Mouse (Mus musculus) heart, postnatal 0 days (tissue): ENCODE results near the gene St6galnac5. TPM values are rescaled to one million over a fixed set of nuclear protein-coding genes. Genes with fewer than 3 reads are reported as not detected.

ENCODE experiments used
- ATAC-seq: fragments of 200-750 bp; cut with Nextera tagmentation; 2 replicates; pipeline ENCODE4 v1.8.0; 2017; ENCODE audit warnings: low read depth, moderate number of reproducible peaks, moderate library complexity; ENCODE audit not compliant: insufficient read depth
- DNase-seq: peaks from one replicate; pipeline ENCODE4 v3.0.0-alpha.2; 2016; ENCODE audit warnings: low spot score
- H3K27ac ChIP-seq: fragments of 300-500 bp; sonication (generic); 2 replicates; pipeline ENCODE4 v1.5.1; 2014; ENCODE audit warnings: low read depth, mild to moderate bottlenecking
- H3K27me3 ChIP-seq: fragments of 300-500 bp; sonication (generic); 2 replicates; pipeline ENCODE4 v1.6.1; 2014; ENCODE audit warnings: low read length, mixed read lengths; ENCODE audit not compliant: control insufficient read depth, insufficient read depth
- H3K36me3 ChIP-seq: fragments of 300-500 bp; sonication (generic); replicated peaks from 2 replicates; pipeline ENCODE4 v1.6.1; 2014; ENCODE audit warnings: low read length, mixed read lengths; ENCODE audit not compliant: control insufficient read depth, insufficient read depth
- H3K4me1 ChIP-seq: fragments of 300-500 bp; sonication (generic); 2 replicates; pipeline ENCODE4 v1.6.1; 2014; ENCODE audit warnings: antibody characterized with exemption; ENCODE audit not compliant: control insufficient read depth, insufficient read depth
- H3K4me2 ChIP-seq: fragments of 300-500 bp; sonication (generic); 2 replicates; pipeline ENCODE4 v1.6.1; 2014; ENCODE audit warnings: low read depth, mild to moderate bottlenecking, low read length, moderate library complexity
- H3K4me3 ChIP-seq: fragments of 300-500 bp; sonication (generic); 2 replicates; pipeline ENCODE4 v1.5.1; 2014; ENCODE audit warnings: low read depth, low read length
- H3K9ac ChIP-seq: fragments of 300-500 bp; sonication (generic); replicated peaks from 2 replicates; pipeline ENCODE4 v1.6.1; 2014; ENCODE audit warnings: low read depth, low read length, mixed read lengths
- H3K9me3 ChIP-seq: fragments of 300-500 bp; sonication (generic); replicated peaks from 2 replicates; pipeline ENCODE4 v1.6.1; 2016; ENCODE audit warnings: low read length; ENCODE audit not compliant: control insufficient read depth
- CTCF ChIP-seq: IDR thresholded peaks from 2 replicates; pipeline ENCODE4 v1.5.1; 2016; ENCODE audit warnings: antibody characterized with exemption, control low read depth, low read depth
- EP300 ChIP-seq: IDR thresholded peaks from 2 replicates; pipeline ENCODE4 v1.6.1; 2016; ENCODE audit warnings: antibody characterized with exemption, low read depth
- WGBS: fragments of 180-500 bp; shearing (Covaris S2); extraction: QIAGEN DNeasy Blood & Tissue Kit; methylation state at CpG from one replicate; pipeline ENCODE4 v1.1.7; 2014; 5-methylcytosine and 5-hydroxymethylcytosine counted together
- polyA plus RNA-seq: library from polyadenylated mRNA; unstranded; fragments of >200 nt; fragmentation: Nextera tagmentation; extraction: Ambion mirVana; gene quantifications from 2 replicates; pipeline ENCODE4 v1.2.1, GENCODE M21; 2015
- total RNA-seq: library from RNA; depleted of rRNA; stranded (reverse); fragments of >200 nt; gene quantifications from 2 replicates; pipeline ENCODE4 v1.2.3, GENCODE M21; 2014; ENCODE audit warnings: low replicate concordance

The St6galnac5 gene
- total and polyA plus RNA-seq, 2 experiments from 2014 or later, result 0.03 TPM; not detected in 1

- Histone ChIP-seq H3K27me3 (no peaks in the 10 kb centered on the region), H3K4me2 (no peak overlapping the region), H3K36me3 (no peaks in the 10 kb centered on the region), H3K27ac (no peak overlapping the region), H3K9ac (no peak overlapping the region), H3K4me1 (no peaks in the 10 kb centered on the region), H3K9me3 (no peaks in the 10 kb centered on the region), H3K4me3 (no peak overlapping the region)
- DNase-seq (no peak), ATAC-seq (no peak)
- TF ChIP-seq CTCF (no peak), EP300 (no peak)
- WGBS, result 87% methylated on average over 4 of the region's 4 CpGs
These were observed 202.2 kb downstream of the St6galnac5 start for GRCm38 (mm10) chr3:152779819-152780218.

GRCm38 (mm10) chr3:152776872-152777540 is 205.0 kb downstream of the St6galnac5 start:
- H3K9me3 ChIP-seq, result no peaks in the 10 kb centered on the region
- ATAC-seq, result no peak
- 80% methylated on average over 16 of the region's 16 CpGs for WGBS
- H3K9ac ChIP-seq, result no peak overlapping the region
- no peaks in the 10 kb centered on the region for H3K4me1 ChIP-seq
- H3K36me3 ChIP-seq, result 0 out of 2 replicates have a peak, but pooled peaks cover 7% of the 10 kb centered on the region
- TF ChIP-seq CTCF (no peak), EP300 (no peak)
- H3K4me3 ChIP-seq, result no peak overlapping the region
- H3K4me2 ChIP-seq, result no peak overlapping the region
- no peak for DNase-seq
- no peaks in the 10 kb centered on the region for H3K27me3 ChIP-seq
- no peak overlapping the region for H3K27ac ChIP-seq

GRCm38 (mm10) chr3:152776363-152776762 is 205.7 kb downstream of the St6galnac5 start:
- H3K27ac ChIP-seq, result no peak overlapping the region
- TF ChIP-seq EP300, result no peak
- no peak for TF ChIP-seq CTCF
- no peak for ATAC-seq
- no peak overlapping the region for H3K4me2 ChIP-seq
- H3K4me3 ChIP-seq, result no peak overlapping the region
- H3K36me3 ChIP-seq, result 0 out of 2 replicates have a peak, but pooled peaks cover 7% of the 10 kb centered on the region
- WGBS, result 75% methylated on average over 6 of the region's 6 CpGs
- no peak overlapping the region for H3K9ac ChIP-seq
- H3K9me3 ChIP-seq, result no peaks in the 10 kb centered on the region
- no peaks in the 10 kb centered on the region for H3K27me3 ChIP-seq
- DNase-seq, result no peak
- H3K4me1 ChIP-seq, result no peaks in the 10 kb centered on the region

GRCm38 (mm10) chr3:152770056-152770455 is 212.0 kb downstream of the St6galnac5 start:
- TF ChIP-seq EP300 (no peak), CTCF (no peak)
- Histone ChIP-seq H3K4me1 (no peaks in the 10 kb centered on the region), H3K27me3 (no peaks in the 10 kb centered on the region), H3K4me2 (no peak overlapping the region), H3K36me3 (peaks cover 28% of the 10 kb centered on the region; the same call in 1 of the 2 replicates), H3K4me3 (no peak overlapping the region), H3K27ac (no peak overlapping the region), H3K9ac (no peak overlapping the region), H3K9me3 (no peaks in the 10 kb centered on the region)
- 79% methylated on average over 6 of the region's 6 CpGs for WGBS
- ATAC-seq, result no peak
- DNase-seq, result no peak

GRCm38 (mm10) chr3:152767485-152767884 is 214.6 kb downstream of the St6galnac5 start:
- no peak overlapping the region for H3K4me2 ChIP-seq
- no peak overlapping the region for H3K27ac ChIP-seq
- H3K9me3 ChIP-seq, result no peaks in the 10 kb centered on the region
- no peaks in the 10 kb centered on the region for H3K4me1 ChIP-seq
- ATAC-seq, result no peak
- no peak overlapping the region for H3K4me3 ChIP-seq
- H3K36me3 ChIP-seq, result peaks cover 21% of the 10 kb centered on the region; the same call in 1 of the 2 replicates
- no peak for DNase-seq
- TF ChIP-seq EP300 (no peak), CTCF (no peak)
- no peak overlapping the region for H3K9ac ChIP-seq
- WGBS, result 56% methylated on average over 11 of the region's 11 CpGs
- no peaks in the 10 kb centered on the region for H3K27me3 ChIP-seq
